Mouse (Mus musculus): ENCODE data around the gene Gm20388. TPM values are rescaled to one million over a fixed set of nuclear protein-coding genes. Genes with fewer than 3 reads are reported as not detected.
"Not testable (repeated sequence)": the region's sequence is repeated elsewhere in the genome, so short reads cannot be mapped to it uniquely, and the experiment has no call there.

Gene Gm20388
- polyA plus RNA-seq, 1 experiment: 28.1 TPM

GRCm38 (mm10) chr8:123805718-123806373 lies 3895.2 kb downstream of the Gm20388 start, which contains the start of gene Rab4a:
Gene Rab4a, plus strand, starts transcription at chr8:123805985.
- no peaks in the 10 kb centered on the region for H3K36me3 ChIP-seq (ENCODE audit: control insufficient read depth, insufficient read depth, low read length, poor library complexity, severe bottlenecking)
- no peaks in the 10 kb centered on the region for H3K27me3 ChIP-seq (ENCODE audit: control insufficient read depth, insufficient read depth, low read length, poor library complexity, severe bottlenecking)
- H3K27ac ChIP-seq (ENCODE audit: insufficient read depth, low read length): peak within 1 kb of the TSS; percentile 84
- no peaks in the 10 kb centered on the region for H3K9me3 ChIP-seq (replicated peaks; ENCODE audit: control insufficient read depth, insufficient read depth, low read length, poor library complexity, severe bottlenecking)
- H3K4me3 ChIP-seq (ENCODE audit: low read depth, low read length): peak within 1 kb of the TSS; percentile 82
- H3K4me1 ChIP-seq (ENCODE audit: control insufficient read depth, insufficient read depth, low read length): peaks cover 3% of the 10 kb centered on the region
- TF ChIP-seq EP300 (IDR thresholded peaks at IDR 0.05; ENCODE audit: insufficient read depth, low read depth, low read length) (peak; percentile 52; the same call in 1 of the 2 replicates), CTCF (IDR thresholded peaks at IDR 0.05; ENCODE audit: low read depth, low read length) (no peak)
- peak within 1 kb of the TSS; percentile 77 for H3K9ac ChIP-seq (ENCODE audit: low read depth, poor library complexity, severe bottlenecking)

- no peaks in the 10 kb centered on the region for H3K36me3 ChIP-seq (ENCODE audit: control insufficient read depth, insufficient read depth, low read length, poor library complexity, severe bottlenecking)
- H3K9me3 ChIP-seq (replicated peaks; ENCODE audit: control insufficient read depth, insufficient read depth, low read length, poor library complexity, severe bottlenecking): no peaks in the 10 kb centered on the region
- TF ChIP-seq POLR2A (IDR thresholded peaks at IDR 0.05; ENCODE audit: insufficient read depth, low read length) (peak; percentile 23), EP300 (IDR thresholded peaks at IDR 0.05; ENCODE audit: insufficient read depth, low read depth, low read length) (peak; percentile 65), CTCF (IDR thresholded peaks at IDR 0.05; ENCODE audit: low read depth, low read length) (no peak)
- peak overlapping the region; percentile 82 for H3K4me3 ChIP-seq (ENCODE audit: low read depth, low read length)
- peak overlapping the region; percentile 77 for H3K9ac ChIP-seq (ENCODE audit: low read depth, poor library complexity, severe bottlenecking)
- peaks cover 3% of the 10 kb centered on the region for H3K4me1 ChIP-seq (ENCODE audit: control insufficient read depth, insufficient read depth, low read length)
- H3K27ac ChIP-seq (ENCODE audit: insufficient read depth, low read length): peak overlapping the region; percentile 84
- no peaks in the 10 kb centered on the region for H3K27me3 ChIP-seq (ENCODE audit: control insufficient read depth, insufficient read depth, low read length, poor library complexity, severe bottlenecking)
Observed at GRCm38 (mm10) chr8:123806374-123806935, 3895.8 kb downstream of the Gm20388 start.

GRCm38 (mm10) chr8:123807024-123807431 lies 3896.4 kb downstream of the Gm20388 start:
- TF ChIP-seq POLR2A (IDR thresholded peaks at IDR 0.05; ENCODE audit: insufficient read depth, low read length) (no peak), EP300 (IDR thresholded peaks at IDR 0.05; ENCODE audit: insufficient read depth, low read depth, low read length) (no peak), CTCF (IDR thresholded peaks at IDR 0.05; ENCODE audit: low read depth, low read length) (no peak)
- peaks cover 3% of the 10 kb centered on the region for H3K4me1 ChIP-seq (ENCODE audit: control insufficient read depth, insufficient read depth, low read length)
- H3K4me3 ChIP-seq (ENCODE audit: low read depth, low read length): peak overlapping the region; percentile 50
- H3K27me3 ChIP-seq (ENCODE audit: control insufficient read depth, insufficient read depth, low read length, poor library complexity, severe bottlenecking): no peaks in the 10 kb centered on the region
- no peaks in the 10 kb centered on the region for H3K36me3 ChIP-seq (ENCODE audit: control insufficient read depth, insufficient read depth, low read length, poor library complexity, severe bottlenecking)
- H3K27ac ChIP-seq (ENCODE audit: insufficient read depth, low read length): peak overlapping the region; percentile 62
- H3K9me3 ChIP-seq (replicated peaks; ENCODE audit: control insufficient read depth, insufficient read depth, low read length, poor library complexity, severe bottlenecking): no peaks in the 10 kb centered on the region
- peak overlapping the region; percentile 77 for H3K9ac ChIP-seq (ENCODE audit: low read depth, poor library complexity, severe bottlenecking)

- H3K9ac ChIP-seq (ENCODE audit: low read depth, poor library complexity, severe bottlenecking): peak overlapping the region; percentile 77; the same call in 1 of the 2 replicates
- no peak overlapping the region for H3K27ac ChIP-seq (ENCODE audit: insufficient read depth, low read length)
- no peak for TF ChIP-seq EP300 (IDR thresholded peaks at IDR 0.05; ENCODE audit: insufficient read depth, low read depth, low read length)
- no peak for TF ChIP-seq POLR2A (IDR thresholded peaks at IDR 0.05; ENCODE audit: insufficient read depth, low read length)
- no peak for TF ChIP-seq CTCF (IDR thresholded peaks at IDR 0.05; ENCODE audit: low read depth, low read length)
- no peak overlapping the region for H3K4me3 ChIP-seq (ENCODE audit: low read depth, low read length)
- H3K4me1 ChIP-seq (ENCODE audit: control insufficient read depth, insufficient read depth, low read length): peaks cover 3% of the 10 kb centered on the region
- no peaks in the 10 kb centered on the region for H3K9me3 ChIP-seq (replicated peaks; ENCODE audit: control insufficient read depth, insufficient read depth, low read length, poor library complexity, severe bottlenecking)
- H3K36me3 ChIP-seq (ENCODE audit: control insufficient read depth, insufficient read depth, low read length, poor library complexity, severe bottlenecking): no peaks in the 10 kb centered on the region
- no peaks in the 10 kb centered on the region for H3K27me3 ChIP-seq (ENCODE audit: control insufficient read depth, insufficient read depth, low read length, poor library complexity, severe bottlenecking)
Observed at GRCm38 (mm10) chr8:123807852-123808573, 3897.4 kb downstream of the Gm20388 start.

- H3K9me3 ChIP-seq (replicated peaks; ENCODE audit: control insufficient read depth, insufficient read depth, low read length, poor library complexity, severe bottlenecking): no peaks in the 10 kb centered on the region
- H3K4me1 ChIP-seq (ENCODE audit: control insufficient read depth, insufficient read depth, low read length): peaks cover 3% of the 10 kb centered on the region
Observed at GRCm38 (mm10) chr8:123808671-123809070, 3898.0 kb downstream of the Gm20388 start.

GRCm38 (mm10) chr8:123809342-123809741 lies 3898.7 kb downstream of the Gm20388 start:
- H3K4me1 ChIP-seq (ENCODE audit: control insufficient read depth, insufficient read depth, low read length); H3K9ac ChIP-seq (ENCODE audit: low read depth, poor library complexity, severe bottlenecking); H3K27me3 ChIP-seq (ENCODE audit: control insufficient read depth, insufficient read depth, low read length, poor library complexity, severe bottlenecking); H3K4me3 ChIP-seq (ENCODE audit: low read depth, low read length); H3K36me3 ChIP-seq (ENCODE audit: control insufficient read depth, insufficient read depth, low read length, poor library complexity, severe bottlenecking); H3K27ac ChIP-seq (ENCODE audit: insufficient read depth, low read length); H3K9me3 ChIP-seq (replicated peaks; ENCODE audit: control insufficient read depth, insufficient read depth, low read length, poor library complexity, severe bottlenecking): not testable (repeated sequence)

More at GRCm38 (mm10) chr8:123808671-123809070, 3898.0 kb downstream of the Gm20388 start:
- peak; percentile 11 for TF ChIP-seq CTCF (IDR thresholded peaks at IDR 0.05; ENCODE audit: low read depth, low read length)
- no peak for TF ChIP-seq EP300 (IDR thresholded peaks at IDR 0.05; ENCODE audit: insufficient read depth, low read depth, low read length)
- Histone ChIP-seq H3K27me3 (ENCODE audit: control insufficient read depth, insufficient read depth, low read length, poor library complexity, severe bottlenecking) (no peaks in the 10 kb centered on the region), H3K9ac (ENCODE audit: low read depth, poor library complexity, severe bottlenecking) (no peak overlapping the region), H3K36me3 (ENCODE audit: control insufficient read depth, insufficient read depth, low read length, poor library complexity, severe bottlenecking) (no peaks in the 10 kb centered on the region), H3K27ac (ENCODE audit: insufficient read depth, low read length) (no peak overlapping the region), H3K4me3 (ENCODE audit: low read depth, low read length) (no peak overlapping the region)

Data from ES-Bruce4 (cell line).